Mouse (Mus musculus) gastrocnemius, adult 18-20 months (tissue): Measurements from ENCODE around the gene Klhl31. TPM values are rescaled to one million over a fixed set of nuclear protein-coding genes. Genes with fewer than 3 reads are reported as not detected.

Source experiments
- DNase-seq: peaks from one replicate; pipeline ENCODE4 v3.0.0; 2021; ENCODE audit warnings: low spot score
- total RNA-seq, 2 experiments: library from RNA; stranded (reverse); gene quantifications; 2 replicates each; pipeline ENCODE4 v1.2.3; 2021

Klhl31 gene
- total RNA-seq, 2 experiments from 2014 or later: 577 to 615 TPM

DNA sequence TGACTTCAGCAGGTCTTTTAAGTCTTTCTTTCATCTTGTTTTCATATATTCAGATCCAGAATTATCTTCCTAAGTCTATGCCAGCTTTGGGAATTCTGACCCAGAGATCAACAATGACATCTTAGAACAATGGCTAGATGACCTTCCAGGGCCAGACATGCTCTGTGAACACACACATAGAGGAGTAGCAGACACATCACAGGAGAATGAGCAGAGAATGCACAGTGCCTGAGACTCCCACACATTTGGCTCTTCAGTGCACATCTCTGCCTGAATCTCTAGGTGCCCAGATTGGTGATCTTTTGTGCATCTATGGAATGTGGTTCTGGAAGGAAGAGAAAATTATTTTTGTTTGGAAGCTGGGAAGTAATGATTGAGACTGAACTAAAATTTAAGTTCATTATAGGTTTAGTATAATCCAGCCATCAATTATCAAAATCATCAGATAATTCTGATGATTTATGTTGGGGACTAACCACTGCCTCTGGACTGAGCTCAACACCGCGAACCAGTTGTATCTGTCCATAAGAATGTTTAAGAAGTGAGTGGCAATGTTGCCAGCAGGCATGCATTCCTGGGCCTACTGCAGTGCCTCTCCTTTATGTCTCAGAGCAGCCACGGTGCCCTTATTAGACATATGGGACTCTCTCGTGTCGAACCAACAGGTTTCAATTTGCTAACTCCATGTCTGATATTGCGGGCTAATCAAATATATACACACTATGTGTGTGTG lies 12.8 kb upstream of the Klhl31 start:
- DNase-seq: no peak

DNA sequence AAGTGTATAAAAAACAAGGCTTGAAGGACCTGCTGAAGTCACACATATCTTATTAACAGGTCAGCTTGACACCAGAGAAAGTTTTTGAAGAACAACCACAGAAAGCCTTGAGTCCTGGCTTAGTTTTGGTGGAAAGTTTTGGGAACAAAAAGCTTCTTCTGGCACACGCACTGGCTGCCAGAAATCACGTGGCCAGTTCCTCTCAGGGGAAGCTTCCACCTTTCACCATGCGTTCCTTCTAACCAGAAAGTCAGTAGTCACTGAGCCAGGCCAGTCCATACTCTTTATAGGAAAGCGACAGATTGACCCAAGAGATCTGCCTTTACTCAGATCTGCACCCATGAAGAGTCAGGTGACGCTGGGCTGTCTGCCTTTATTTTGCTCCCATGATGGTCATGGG lies 12.1 kb upstream of the Klhl31 start:
- no peak for DNase-seq

DNA sequence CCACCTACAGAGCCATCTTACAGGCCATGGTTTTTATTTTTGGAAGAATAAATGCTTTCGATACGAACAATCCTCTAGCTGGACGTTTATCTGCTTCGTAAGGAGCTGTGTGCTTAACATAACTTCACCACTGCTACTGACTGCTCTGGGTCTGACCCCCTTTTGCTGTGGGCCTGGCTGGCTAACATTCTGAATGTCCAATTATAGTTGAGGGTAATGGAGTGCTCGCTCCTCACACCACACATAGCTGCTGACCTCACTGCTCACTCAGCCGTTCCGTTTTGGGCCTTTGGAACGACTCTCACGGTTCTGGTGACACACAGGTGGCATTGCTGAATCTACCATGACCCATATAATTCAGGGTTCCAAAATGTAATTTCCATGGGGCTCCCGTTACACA lies 7.6 kb upstream of the Klhl31 start:
- peak; percentile 83 for DNase-seq

DNA sequence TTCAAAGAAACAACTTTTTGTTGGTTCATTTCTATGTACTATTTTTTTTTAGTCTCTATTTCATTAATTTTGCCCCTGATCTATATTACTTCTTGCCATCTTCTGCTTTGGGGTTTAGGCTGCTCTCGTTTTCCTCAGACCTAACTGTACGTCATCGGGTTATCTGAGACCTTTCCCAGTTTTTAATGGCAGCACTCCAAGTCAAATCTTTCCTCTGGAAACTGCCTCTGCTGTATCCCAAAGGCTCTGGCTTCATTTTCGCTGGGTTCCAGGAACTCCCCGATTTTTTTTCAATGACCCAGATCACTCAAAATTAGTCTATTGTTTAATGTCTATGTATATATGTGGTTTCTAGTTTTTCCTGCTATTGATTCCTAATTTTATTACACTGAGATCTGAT lies 6.6 kb upstream of the Klhl31 start:
- peak; percentile 58 for DNase-seq

DNA sequence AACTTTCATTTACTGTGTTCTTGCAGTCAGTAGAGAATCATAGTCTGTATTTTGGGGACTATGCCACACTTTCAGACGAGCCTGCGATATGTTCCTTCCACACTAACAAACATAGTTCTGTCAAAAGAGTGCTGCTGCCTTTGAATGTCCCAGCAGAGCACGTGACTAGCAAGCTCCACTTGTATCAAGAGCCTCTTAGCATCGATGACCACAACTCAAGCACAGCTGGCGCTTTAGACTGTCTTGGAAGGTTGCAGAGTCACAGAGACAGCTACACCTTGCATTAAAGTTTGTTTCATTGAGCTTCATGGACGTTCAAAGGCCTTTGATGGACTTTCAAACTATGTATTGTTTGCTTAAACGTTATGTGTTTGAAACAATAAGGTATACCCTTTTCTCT lies 5.5 kb upstream of the Klhl31 start:
- no peak for DNase-seq

DNA sequence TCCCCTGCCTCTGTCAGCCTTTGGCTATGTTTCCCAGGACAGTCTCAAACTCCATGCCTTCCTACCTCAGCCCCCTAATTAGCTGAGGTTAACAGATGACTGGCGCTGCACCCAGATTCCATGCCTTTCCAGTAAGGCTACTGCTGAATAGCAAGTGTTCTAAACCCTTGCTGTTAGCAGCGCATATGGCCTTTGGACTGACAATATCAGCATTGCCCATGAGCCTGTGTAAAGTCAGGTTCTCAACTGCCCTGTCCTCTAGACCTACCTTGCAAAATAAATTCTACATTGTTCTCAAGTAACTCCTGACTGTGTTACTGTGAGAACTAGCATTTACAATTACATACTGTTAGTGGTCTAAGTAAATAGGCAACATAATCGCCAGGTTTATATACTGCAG lies 3.9 kb upstream of the Klhl31 start:
- no peak for DNase-seq

- peak; percentile 39 for DNase-seq
These were observed 297 bp upstream of the Klhl31 start for GRCm38 (mm10) chr9:77636003-77636402.

GRCm38 (mm10) chr9:77637357-77637756 lies 1.1 kb downstream of the Klhl31 start:
- peak; percentile 70 for DNase-seq

GRCm38 (mm10) chr9:77645176-77645575 lies 8.9 kb downstream of the Klhl31 start:
- no peak for DNase-seq

DNA sequence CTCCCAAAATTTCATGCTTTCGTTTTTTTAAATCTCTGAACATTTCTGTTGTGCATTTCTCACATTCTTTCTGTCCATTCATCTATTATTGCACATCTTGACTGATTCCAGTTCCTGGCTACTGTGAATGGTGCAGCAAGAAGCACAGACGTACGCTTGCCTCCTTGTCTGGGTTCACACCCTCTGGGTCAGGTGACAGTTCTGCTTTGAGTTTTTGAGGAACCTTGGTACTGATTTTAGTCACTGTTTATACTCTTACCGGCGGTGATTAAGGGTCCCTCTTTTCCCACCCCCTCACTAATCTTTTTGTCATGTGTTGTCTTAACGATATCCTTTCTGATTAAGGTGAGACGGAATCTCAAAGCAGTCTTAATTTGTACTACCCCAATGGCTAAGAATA lies 15.5 kb downstream of the Klhl31 start:
- DNase-seq: no peak

DNA sequence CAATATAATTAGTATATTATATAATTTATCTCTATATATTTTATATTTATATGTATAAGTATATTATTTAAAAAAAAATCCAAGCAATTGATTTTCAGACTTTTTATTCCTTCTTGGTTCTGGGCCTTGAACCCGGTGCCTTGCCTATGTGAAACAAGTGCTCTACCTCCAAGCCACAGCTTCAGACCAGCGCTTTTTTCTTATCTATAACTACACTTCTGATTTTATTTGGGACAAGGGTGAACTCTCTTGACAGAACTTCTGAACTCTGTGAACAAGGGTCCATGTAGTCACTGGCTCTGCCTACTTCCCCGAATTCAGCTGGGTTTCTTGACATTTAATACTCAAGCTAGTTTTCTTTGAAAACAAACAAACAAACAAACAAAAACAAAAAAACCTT lies 17.6 kb downstream of the Klhl31 start:
- no peak for DNase-seq

DNA sequence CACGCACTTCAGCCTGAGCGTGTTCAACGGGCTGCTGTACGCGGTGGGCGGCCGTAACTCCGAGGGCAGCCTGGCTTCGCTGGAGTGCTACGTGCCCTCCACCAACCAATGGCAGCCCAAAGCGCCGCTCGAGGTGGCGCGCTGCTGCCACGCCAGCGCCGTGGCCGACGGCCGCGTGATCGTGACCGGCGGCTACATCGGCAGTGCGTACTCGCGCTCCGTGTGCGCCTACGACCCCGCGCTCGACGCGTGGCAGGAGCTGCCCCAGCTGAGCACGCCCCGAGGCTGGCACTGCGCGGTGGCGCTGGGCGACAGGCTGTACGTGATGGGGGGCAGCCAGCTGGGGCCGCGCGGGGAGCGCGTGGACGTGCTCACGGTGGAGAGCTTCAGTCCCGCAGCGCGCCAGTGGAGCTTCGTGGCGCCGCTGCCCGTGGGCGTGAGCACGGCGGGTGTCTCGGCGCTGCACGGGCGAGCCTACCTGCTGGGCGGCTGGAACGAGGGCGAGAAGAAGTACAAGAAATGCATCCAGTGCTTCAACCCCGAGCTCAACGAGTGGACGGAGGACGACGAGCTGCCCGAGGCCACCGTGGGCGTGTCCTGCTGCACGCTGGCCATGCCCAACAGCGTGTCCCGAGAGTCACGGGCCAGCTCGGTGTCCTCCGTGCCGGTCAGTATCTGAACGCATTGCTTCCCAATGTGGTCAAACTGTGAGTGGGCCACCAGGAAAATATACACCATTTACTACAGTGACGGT lies 19.1 kb downstream of the Klhl31 start:
- DNase-seq: no peak

- peak; percentile 41 for DNase-seq
These were observed 19.6 kb downstream of the Klhl31 start for GRCm38 (mm10) chr9:77655935-77656288.

DNA sequence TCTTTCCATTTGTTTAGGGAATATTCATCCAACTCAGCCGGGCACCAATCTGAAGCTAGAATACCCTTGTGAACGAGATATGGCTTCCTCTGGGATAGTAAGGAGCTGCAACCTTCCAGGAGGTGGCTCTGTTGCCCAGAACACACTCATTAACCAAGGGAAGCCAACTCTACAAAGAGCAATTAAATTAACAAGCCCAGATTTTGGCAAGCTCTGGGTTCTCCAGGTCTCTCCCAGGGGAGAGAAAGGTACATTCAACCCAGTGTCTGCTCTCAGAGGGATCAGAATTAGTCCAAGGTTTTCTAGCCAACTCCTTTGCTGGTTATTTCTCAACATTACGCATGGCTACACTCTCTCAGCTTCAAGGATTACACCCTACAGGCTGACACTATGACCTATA lies 26.6 kb downstream of the Klhl31 start:
- DNase-seq: no peak

- no peak for DNase-seq
These were observed 33.8 kb downstream of the Klhl31 start for GRCm38 (mm10) chr9:77670095-77670494.

GRCm38 (mm10) chr9:77671004-77671403 lies 34.7 kb downstream of the Klhl31 start:
- no peak for DNase-seq

GRCm38 (mm10) chr9:77673218-77673617 lies 36.9 kb downstream of the Klhl31 start:
- no peak for DNase-seq

DNA sequence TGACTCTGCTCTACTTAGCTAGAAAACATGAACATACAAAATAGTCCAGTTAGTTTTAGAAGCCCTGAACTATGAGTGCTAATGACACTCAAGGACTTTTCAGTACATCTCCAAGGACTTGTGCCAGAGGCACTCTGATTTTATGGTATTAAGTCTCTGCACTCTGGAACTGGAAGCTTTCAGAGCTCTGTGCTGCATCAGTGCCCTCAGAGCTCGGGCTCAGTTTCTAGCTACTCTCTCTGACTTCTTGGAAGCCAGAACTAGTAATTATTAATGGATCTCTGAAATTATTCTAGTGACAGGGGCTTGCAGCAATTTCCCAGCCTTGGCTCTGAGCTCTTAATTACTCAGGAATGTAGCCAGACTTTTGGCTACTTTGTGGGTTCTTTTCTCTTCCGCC lies 37.7 kb downstream of the Klhl31 start:
- no peak for DNase-seq

GRCm38 (mm10) chr9:77684938-77685337 lies 48.6 kb downstream of the Klhl31 start:
- no peak for DNase-seq

GRCm38 (mm10) chr9:77685825-77686500 lies 49.7 kb downstream of the Klhl31 start:
- DNase-seq: peak; percentile 18

- peak; percentile 37 for DNase-seq
These were observed 56.4 kb downstream of the Klhl31 start for GRCm38 (mm10) chr9:77692707-77693106.

- DNase-seq: no peak
These were observed 57.1 kb downstream of the Klhl31 start for GRCm38 (mm10) chr9:77693405-77693804.

- no peak for DNase-seq
These were observed 59.3 kb downstream of the Klhl31 start for GRCm38 (mm10) chr9:77695586-77695985.
